In genomic region chr17:6781273-6781672, GRCm38 (mm10) we compare ENCODE assay signal across 9 mouse cellular contexts. TPM values are rescaled to one million over a fixed set of nuclear protein-coding genes. Genes with fewer than 3 reads are reported as not detected.
A peak's percentile ranks its signal among the peaks of the same experiment; 100 is the strongest.
DNase-seq lines count a peak whose midpoint lies in the region; ATAC-seq and TF ChIP-seq lines count a peak whose summit lies in the region.
"Had no signal": no experiment of that assay in that cellular context is flagged by ENCODE, and none has a peak within 500 bp of the region (broad histone marks: within the 10 kb centered on the region; RNA-seq: fewer than 3 reads in every experiment).

No protein-coding gene starts in this region.

- intact Hi-C loops in gastrocnemius, adult 2 months (cut with DNase I), result loop anchor here (5.0 kb wide), 1 partner anchor 46 kb away; no protein-coding TSS in a partner anchor

- DNase-seq in gastrocnemius, adult 2 months, result no peak
- DNase-seq in gastrocnemius, adult 18-20 months (ENCODE audit: low spot score), result no peak
- DNase-seq in thymus, postnatal 14 days, result peak; percentile 32
- DNase-seq in thymus, adult 2 months, result no peak
- no peak for DNase-seq in urinary bladder, adult 2 months (ENCODE audit: low spot score)
- DNase-seq in adrenal gland, postnatal 14 days, result no peak
- no peak for DNase-seq in right cerebral cortex, adult 18-20 months
- DNase-seq: cerebellum, adult 9-10 months had no signal

- ATAC-seq in liver, embryonic 15.5 days (ENCODE audit: insufficient read depth), result no peak

- peak overlapping the region; percentile 100 for H3K4me3 ChIP-seq in gastrocnemius, adult 2 months
- no peak overlapping the region for H3K4me3 ChIP-seq in thymus, adult 2 months (ENCODE audit: control insufficient read depth, insufficient read depth, low read length)
- peak overlapping the region; percentile 95 for H3K4me3 ChIP-seq in liver, embryonic 15.5 days (replicated peaks)

- H3K27ac ChIP-seq in gastrocnemius, adult 2 months, result no peak overlapping the region
- no peak overlapping the region; the same call in 1 of the 2 replicates for H3K27ac ChIP-seq in thymus, adult 2 months (ENCODE audit: control insufficient read depth, insufficient read depth, low read length)
- no peak overlapping the region for H3K27ac ChIP-seq in liver, embryonic 15.5 days (replicated peaks)

- H3K9me3 ChIP-seq in liver, embryonic 15.5 days (replicated peaks), result no peaks in the 10 kb centered on the region

- TF ChIP-seq CTCF in gastrocnemius, adult 2 months (IDR thresholded peaks at IDR 0.05), result no peak
- no peak for TF ChIP-seq CTCF in thymus, adult 2 months (IDR thresholded peaks at IDR 0.05; ENCODE audit: borderline replicate concordance, control insufficient read depth, extremely low read depth, insufficient read depth, low read length, poor library complexity)

- peaks cover 31% of the 10 kb centered on the region for H3K4me1 ChIP-seq in thymus, adult 2 months (replicated peaks; ENCODE audit: control insufficient read depth, insufficient read depth, low read length)
- peaks cover 72% of the 10 kb centered on the region for H3K4me1 ChIP-seq in liver, embryonic 15.5 days (replicated peaks)

- H3K9ac ChIP-seq in liver, embryonic 15.5 days, result no peak overlapping the region

- H3K27me3 ChIP-seq in thymus, adult 2 months (ENCODE audit: control insufficient read depth, insufficient read depth, low read length), result no peaks in the 10 kb centered on the region
- H3K27me3 ChIP-seq in liver, embryonic 15.5 days, result no peaks in the 10 kb centered on the region

- WGBS in thymus, adult 2 months, result 5% methylated on average over 6 of the region's 6 CpGs
- WGBS in liver, embryonic 15.5 days (ENCODE audit: insufficient replicate concordance), result 42% methylated on average over 6 of the region's 6 CpGs

- no peak for TF ChIP-seq POLR2A in thymus, adult 2 months (IDR thresholded peaks at IDR 0.05; ENCODE audit: control insufficient read depth, extremely low read depth, insufficient read depth, low read length, poor library complexity)

- H3K4me2 ChIP-seq in liver, embryonic 15.5 days, result peak overlapping the region; percentile 87

- H3K36me3 ChIP-seq in thymus, adult 2 months (ENCODE audit: control insufficient read depth, insufficient read depth, low read length), result 0 out of 2 replicates have a peak, but pooled peaks cover 3% of the 10 kb centered on the region
- 0 out of 2 replicates have a peak, but pooled peaks cover 5% of the 10 kb centered on the region for H3K36me3 ChIP-seq in liver, embryonic 15.5 days (replicated peaks)

RNA-seq across cellular contexts. Expression of gene Ezr, which starts 1.3 kb away (rescaled TPM):
- 1 to 10 TPM; 1.5 to 1.9 TPM for total RNA-seq in gastrocnemius, adult 2 months (2021)
- total RNA-seq in gastrocnemius, adult 18-20 months (2021), result 1 to 10 TPM; 1.1 to 2.4 TPM
- 149 and 189 TPM in 2 replicates for polyA plus RNA-seq in thymus, adult 2 months (2012; rRNA removed)
- 48.3 and 49.4 TPM in 2 replicates for polyA plus RNA-seq in liver, embryonic 15.5 days (2015; fragmentation: Nextera tagmentation; extraction: Ambion mirVana)
- 104 and 106 TPM in 2 replicates for polyA plus RNA-seq in urinary bladder, adult 2 months (2012; rRNA removed)
- total RNA-seq in adrenal gland, postnatal 14 days (2021), result 23.6 and 30.5 TPM in 2 replicates
